25 mouse cellular contexts compared by ENCODE assay signal in genomic region chr11:67488156-67488555, GRCm38 (mm10).
"Had no signal": no experiment of that assay in that cellular context is flagged by ENCODE, and none has a peak within 500 bp of the region (broad histone marks: within the 10 kb centered on the region; RNA-seq: fewer than 3 reads in every experiment).

No protein-coding gene starts in this region.

- ATAC-seq: hindbrain, embryonic 16.5 days; inflammation-experienced regulatory T-cells, adult 6 months had no signal

- H3K4me2 ChIP-seq: heart, embryonic 12.5 days; hindbrain, embryonic 12.5 days; hindbrain, embryonic 14.5 days; limb, embryonic 12.5 days; liver, embryonic 11.5 days; liver, embryonic 13.5 days; liver, embryonic 15.5 days had no signal

- H3K27ac ChIP-seq: gastrocnemius, adult 2 months; heart, embryonic 10.5 days; hindbrain, embryonic 10.5 days; hindbrain, embryonic 12.5 days; hindbrain, embryonic 14.5 days; limb, embryonic 10.5 days; limb, embryonic 12.5 days; liver, embryonic 13.5 days; liver, embryonic 15.5 days had no signal

- H3K9ac ChIP-seq: heart, embryonic 12.5 days; hindbrain, embryonic 12.5 days; hindbrain, embryonic 14.5 days; limb, embryonic 12.5 days; liver, embryonic 13.5 days; liver, embryonic 15.5 days had no signal

- H3K9me3 ChIP-seq: heart, embryonic 10.5 days; heart, embryonic 12.5 days; hindbrain, embryonic 10.5 days; hindbrain, embryonic 12.5 days; limb, embryonic 10.5 days; limb, embryonic 12.5 days; liver, embryonic 13.5 days; liver, embryonic 15.5 days had no signal

- H3K36me3 ChIP-seq: heart, embryonic 10.5 days; heart, embryonic 12.5 days; hindbrain, embryonic 10.5 days; hindbrain, embryonic 12.5 days; limb, embryonic 10.5 days; limb, embryonic 12.5 days; liver, embryonic 13.5 days; liver, embryonic 15.5 days had no signal

- DNase-seq: gastrocnemius, adult 2 months; gastrocnemius, postnatal 10 days; gastrocnemius, postnatal 25 days; heart, adult 18-20 months; heart, postnatal 10 days; heart, postnatal 4 days; kidney, adult 11 months; kidney, adult 2 months; kidney, postnatal 10 days; kidney, postnatal 25 days; layer of hippocampus, adult 9-11 months; layer of hippocampus, postnatal 36 days; liver; liver, embryonic 13.5 days had no signal

- H3K27me3 ChIP-seq: heart, embryonic 12.5 days; hindbrain, embryonic 12.5 days; limb, embryonic 12.5 days; liver, embryonic 13.5 days; liver, embryonic 15.5 days had no signal

- H3K4me1 ChIP-seq: hindbrain, embryonic 10.5 days; hindbrain, embryonic 12.5 days; limb, embryonic 10.5 days; liver, embryonic 13.5 days; liver, embryonic 15.5 days had no signal

- H3K4me3 ChIP-seq: gastrocnemius, adult 2 months; heart, embryonic 10.5 days; heart, embryonic 12.5 days; hindbrain, embryonic 10.5 days; hindbrain, embryonic 12.5 days; limb, embryonic 10.5 days; limb, embryonic 12.5 days; liver, embryonic 13.5 days; liver, embryonic 15.5 days had no signal
